Mouse (Mus musculus) neural tube, embryonic 11.5 days (tissue): ENCODE measurements around the gene 1700067P10Rik. TPM values are rescaled to one million over a fixed set of nuclear protein-coding genes. Genes with fewer than 3 reads are reported as not detected.

ENCODE experiments used
- ATAC-seq: fragments of 200-750 bp; cut with Nextera tagmentation; 2 replicates; pipeline ENCODE4 v1.8.0; 2017; ENCODE audit warnings: moderate number of reproducible peaks, mild to moderate bottlenecking, moderate TSS enrichment, moderate library complexity; ENCODE audit not compliant: insufficient read depth, low FRiP score, low TSS enrichment
- DNase-seq: peaks from one replicate; pipeline ENCODE4 v3.0.0-alpha.2; 2015; ENCODE audit warnings: low spot score
- H3K27ac ChIP-seq: fragments of 300-500 bp; sonication (generic); 2 replicates; pipeline ENCODE4 v1.5.1; 2014; ENCODE audit warnings: low read depth, mild to moderate bottlenecking, low read length
- H3K27me3 ChIP-seq: fragments of 300-500 bp; sonication (generic); 2 replicates; pipeline ENCODE4 v1.6.1; 2014; ENCODE audit warnings: mild to moderate bottlenecking, low read length, mixed read lengths; ENCODE audit not compliant: control insufficient read depth, insufficient read depth
- H3K36me3 ChIP-seq: fragments of 300-500 bp; sonication (generic); 2 replicates; pipeline ENCODE4 v1.6.1; 2014; ENCODE audit warnings: mild to moderate bottlenecking, low read length, moderate library complexity, mixed read lengths; ENCODE audit not compliant: control insufficient read depth, insufficient read depth
- H3K4me1 ChIP-seq: fragments of 300-500 bp; sonication (generic); 2 replicates; pipeline ENCODE4 v1.6.1; 2014; ENCODE audit warnings: low read length, mixed read lengths; ENCODE audit not compliant: control insufficient read depth, insufficient read depth
- H3K4me2 ChIP-seq: fragments of 300-500 bp; sonication (generic); 2 replicates; pipeline ENCODE4 v1.6.1; 2014; ENCODE audit warnings: low read depth, mild to moderate bottlenecking, moderate library complexity
- H3K4me3 ChIP-seq: fragments of 300-500 bp; sonication (generic); 2 replicates; pipeline ENCODE4 v1.5.1; 2014; ENCODE audit warnings: low read depth, low read length
- H3K9ac ChIP-seq: fragments of 300-500 bp; sonication (generic); 2 replicates; pipeline ENCODE4 v1.6.1; 2014; ENCODE audit warnings: mild to moderate bottlenecking, low read length
- H3K9me3 ChIP-seq: fragments of 300-500 bp; sonication (generic); 2 replicates; pipeline ENCODE4 v1.6.1; 2016; ENCODE audit warnings: low read length; ENCODE audit not compliant: control insufficient read depth
- WGBS: fragments of 180-500 bp; shearing (Covaris S2); extraction: QIAGEN DNeasy Blood & Tissue Kit; methylation state at CpG from one replicate; pipeline ENCODE4 v1.1.7; 2014; 5-methylcytosine and 5-hydroxymethylcytosine counted together
- polyA plus RNA-seq: library from polyadenylated mRNA; unstranded; fragments of >200 nt; fragmentation: Nextera tagmentation; extraction: Ambion mirVana; gene quantifications from 2 replicates; pipeline ENCODE4 v1.2.1, GENCODE M21; 2014

1700067P10Rik gene
- polyA plus RNA-seq = not detected in 2 replicates

- Histone ChIP-seq H3K4me2 (no peak within 1 kb of the TSS), H3K4me1 (no peaks in the 10 kb centered on the region), H3K27ac (no peak within 1 kb of the TSS), H3K4me3 (no peak within 1 kb of the TSS), H3K9me3 (no peaks in the 10 kb centered on the region), H3K27me3 (no peaks in the 10 kb centered on the region), H3K9ac (no peak within 1 kb of the TSS), H3K36me3 (no peaks in the 10 kb centered on the region)
- DNase-seq (no peak), ATAC-seq (no peak)
These were observed at the start of gene 1700067P10Rik for GRCm38 (mm10) chr17:48089019-48089418. Gene 1700067P10Rik, plus strand, starts transcription at chr17:48089319.

DNA sequence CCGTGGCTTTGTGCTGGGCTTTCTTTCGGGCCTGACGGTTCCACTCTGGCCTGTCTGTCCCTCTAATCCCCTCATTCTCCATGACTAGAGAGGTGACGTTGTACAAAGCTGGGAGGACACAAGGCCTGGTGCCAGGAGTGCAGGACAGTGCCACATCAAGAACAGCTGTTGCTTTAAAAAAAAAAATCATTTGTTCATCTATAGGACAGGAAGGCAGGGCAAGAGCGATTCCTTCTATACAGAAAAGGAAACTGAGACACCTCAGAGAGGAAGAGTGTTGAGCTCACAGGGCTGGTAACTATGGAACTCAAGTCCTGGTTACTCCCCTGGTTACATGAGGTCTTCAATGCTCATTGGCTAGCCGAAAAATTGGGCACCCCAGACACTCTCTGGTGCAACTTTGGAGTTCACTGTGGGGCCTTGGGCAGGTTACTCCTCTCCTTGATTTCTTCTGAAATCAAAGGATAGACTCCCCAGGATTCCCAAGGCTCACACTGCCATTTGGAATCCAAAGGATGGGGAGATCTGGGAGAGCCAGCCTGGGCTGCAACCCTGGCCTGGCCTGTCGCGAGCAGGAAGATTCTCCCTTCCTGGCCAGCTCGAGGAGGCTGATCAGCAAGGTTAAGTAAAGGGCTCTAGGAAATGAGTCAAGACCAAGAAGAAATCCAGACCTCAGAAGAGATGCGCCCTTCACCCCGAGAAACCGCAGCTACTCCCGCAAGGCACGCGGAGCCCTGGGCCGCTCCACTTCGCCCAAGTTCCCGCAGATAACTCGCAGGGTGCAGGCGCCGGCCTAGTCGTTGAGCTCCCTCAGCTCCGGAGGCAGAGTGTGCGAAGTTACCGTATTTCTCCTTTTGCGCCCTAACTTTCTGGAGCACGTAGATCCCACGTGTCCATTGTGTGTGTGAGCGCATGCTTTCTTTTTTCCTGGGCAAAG is 47.5 kb upstream of the 1700067P10Rik start:
- ATAC-seq = peak; percentile 49
- DNase-seq = peak; percentile 71
- Histone ChIP-seq H3K4me3 (no peak overlapping the region), H3K9ac (peak overlapping the region; percentile 23), H3K27me3 (no peaks in the 10 kb centered on the region), H3K4me2 (peak overlapping the region; percentile 20), H3K27ac (peak overlapping the region; percentile 63), H3K9me3 (no peaks in the 10 kb centered on the region), H3K4me1 (peaks cover 16% of the 10 kb centered on the region), H3K36me3 (no peaks in the 10 kb centered on the region)
- 4% methylated on average over 29 of the region's 29 CpGs for WGBS

DNA sequence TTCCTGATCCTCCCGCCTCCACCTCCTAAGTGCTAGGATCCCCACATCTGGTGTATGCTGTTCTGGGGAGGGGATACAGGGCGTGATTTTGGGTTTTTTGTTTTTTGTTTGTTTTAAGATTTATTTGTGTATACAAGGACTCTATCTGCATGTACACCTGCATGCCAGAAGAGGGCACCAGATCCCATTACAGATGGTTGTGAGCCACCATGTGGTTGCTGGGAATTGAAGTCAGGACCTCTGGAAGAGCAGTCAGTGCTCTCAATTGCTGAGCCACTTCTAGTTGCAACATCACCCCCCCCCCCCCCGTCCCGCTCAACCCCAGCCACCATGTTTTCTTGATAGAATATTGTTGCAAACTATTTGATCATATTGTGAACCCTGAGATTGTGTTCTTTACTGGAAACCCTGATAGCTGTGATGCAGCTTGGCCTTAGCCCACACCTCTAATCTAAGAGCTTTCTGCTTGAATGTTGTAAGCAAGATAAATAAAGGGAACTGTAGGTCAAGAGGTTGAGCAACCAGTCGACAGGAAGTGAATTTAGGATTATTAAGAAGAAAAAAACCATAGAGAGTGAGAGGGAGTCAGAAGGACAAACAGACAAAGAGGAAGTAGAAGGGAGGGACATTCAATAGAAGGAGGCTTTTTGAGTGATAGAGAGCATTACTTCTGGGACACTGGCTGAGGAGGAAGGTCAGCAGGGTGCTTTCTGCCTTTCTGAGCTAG is 45.8 kb upstream of the 1700067P10Rik start:
- no peaks in the 10 kb centered on the region for H3K27me3 ChIP-seq
- DNase-seq = no peak
- no peak overlapping the region for H3K4me3 ChIP-seq
- 76% methylated on average over 5 of the region's 5 CpGs for WGBS
- no peak overlapping the region for H3K4me2 ChIP-seq
- no peaks in the 10 kb centered on the region for H3K36me3 ChIP-seq
- H3K9ac ChIP-seq = no peak overlapping the region
- no peak overlapping the region for H3K27ac ChIP-seq
- peaks cover 16% of the 10 kb centered on the region for H3K4me1 ChIP-seq
- no peaks in the 10 kb centered on the region for H3K9me3 ChIP-seq
- no peak for ATAC-seq

GRCm38 (mm10) chr17:48045631-48046030 is 43.5 kb upstream of the 1700067P10Rik start:
- H3K4me3 ChIP-seq = no peak overlapping the region
- ATAC-seq (no peak), DNase-seq (peak; percentile 77)
- no peaks in the 10 kb centered on the region for H3K9me3 ChIP-seq
- H3K27me3 ChIP-seq = no peaks in the 10 kb centered on the region
- H3K36me3 ChIP-seq = no peaks in the 10 kb centered on the region
- H3K27ac ChIP-seq = no peak overlapping the region
- peaks cover 7% of the 10 kb centered on the region; the same call in 1 of the 2 replicates for H3K4me1 ChIP-seq
- 31% methylated on average over 4 of the region's 4 CpGs for WGBS
- no peak overlapping the region for H3K9ac ChIP-seq
- no peak overlapping the region for H3K4me2 ChIP-seq

- H3K9ac ChIP-seq = no peak overlapping the region
- no peaks in the 10 kb centered on the region for H3K27me3 ChIP-seq
- 80% methylated on average over 5 of the region's 5 CpGs for WGBS
- no peaks in the 10 kb centered on the region for H3K4me1 ChIP-seq
- no peak for ATAC-seq
- H3K4me3 ChIP-seq = no peak overlapping the region
- no peak for DNase-seq
- no peak overlapping the region for H3K27ac ChIP-seq
- no peak overlapping the region for H3K4me2 ChIP-seq
- H3K9me3 ChIP-seq = no peaks in the 10 kb centered on the region
- H3K36me3 ChIP-seq = no peaks in the 10 kb centered on the region
These were observed 37.3 kb upstream of the 1700067P10Rik start for GRCm38 (mm10) chr17:48051638-48052337.

- H3K27me3 ChIP-seq = no peaks in the 10 kb centered on the region
- no peak overlapping the region for H3K4me2 ChIP-seq
- ATAC-seq = no peak
- no peaks in the 10 kb centered on the region for H3K36me3 ChIP-seq
- no peak overlapping the region for H3K9ac ChIP-seq
- peaks cover 7% of the 10 kb centered on the region for H3K4me1 ChIP-seq
- H3K9me3 ChIP-seq = no peaks in the 10 kb centered on the region
- WGBS = 75% methylated on average over 10 of the region's 10 CpGs
- DNase-seq = no peak
- no peak overlapping the region for H3K4me3 ChIP-seq
- H3K27ac ChIP-seq = no peak overlapping the region
These were observed 36.6 kb upstream of the 1700067P10Rik start for GRCm38 (mm10) chr17:48052338-48053067.

- ATAC-seq (no peak), DNase-seq (no peak)
- H3K27ac ChIP-seq = no peak overlapping the region
- no peaks in the 10 kb centered on the region for H3K9me3 ChIP-seq
- H3K4me3 ChIP-seq = no peak overlapping the region
- no peaks in the 10 kb centered on the region for H3K36me3 ChIP-seq
- 78% methylated on average over 2 of the region's 2 CpGs for WGBS
- H3K9ac ChIP-seq = no peak overlapping the region
- H3K4me2 ChIP-seq = no peak overlapping the region
- peaks cover 7% of the 10 kb centered on the region for H3K4me1 ChIP-seq
- no peaks in the 10 kb centered on the region for H3K27me3 ChIP-seq
These were observed 35.5 kb upstream of the 1700067P10Rik start for GRCm38 (mm10) chr17:48053646-48054045.
